In genomic region chr11:117333150-117333715, GRCm38 (mm10) we compare ENCODE assay signal across 10 mouse cellular contexts.
DNase-seq lines count a peak whose midpoint lies in the region; ATAC-seq and TF ChIP-seq lines count a peak whose summit lies in the region.
"Had no signal": no experiment of that assay in that cellular context is flagged by ENCODE, and none has a peak within 500 bp of the region (broad histone marks: within the 10 kb centered on the region; RNA-seq: fewer than 3 reads in every experiment).

No protein-coding gene starts in this region.

- peaks cover 48% of the 10 kb centered on the region for H3K79me2 ChIP-seq in MEL (ENCODE audit: control insufficient read depth, insufficient read depth, low read length, poor library complexity)

- H3K4me3 ChIP-seq in heart, embryonic 15.5 days = peak overlapping the region; percentile 59
- H3K4me3 ChIP-seq in MEL (ENCODE audit: control insufficient read depth in 1 of 2, insufficient read depth in 1 of 2, low read depth in 2 of 2, low read length in 2 of 2) = peak overlapping the region; percentile 67 to 77
- H3K4me3 ChIP-seq in hindbrain, embryonic 11.5 days (ENCODE audit: low read depth, low read length) = peak overlapping the region; percentile 57
- peak overlapping the region; percentile 74 for H3K4me3 ChIP-seq in midbrain, embryonic 10.5 days
- H3K4me3 ChIP-seq: myocyte had no signal

- 39% methylated on average over 13 of the region's 13 CpGs for WGBS in heart, embryonic 15.5 days
- 18% methylated on average over 13 of the region's 13 CpGs for WGBS in hindbrain, embryonic 11.5 days
- 14% methylated on average over 13 of the region's 13 CpGs for WGBS in midbrain, embryonic 10.5 days

- TF ChIP-seq POLR2A in MEL (IDR thresholded peaks at IDR 0.05; ENCODE audit: control insufficient read depth in 1 of 2, insufficient read depth in 1 of 2, low read depth in 1 of 2, low read length in 2 of 2, poor library complexity in 1 of 2) = no peak

- peak overlapping the region; percentile 69 for H3K9ac ChIP-seq in heart, embryonic 15.5 days
- peak overlapping the region; percentile 76 for H3K9ac ChIP-seq in MEL (ENCODE audit: control insufficient read depth, low read depth, low read length, poor library complexity, severe bottlenecking)
- H3K9ac ChIP-seq in hindbrain, embryonic 11.5 days (ENCODE audit: low read depth, low read length) = peak overlapping the region; percentile 94

- TF ChIP-seq EP300 in MEL (IDR thresholded peaks at IDR 0.05; ENCODE audit: low read depth in 1 of 2, low read length in 2 of 2) = peak in 1 of 2 experiments; percentile 21; a peak in 1 of 4 replicates

- no peak for ATAC-seq in heart, embryonic 15.5 days (replicated peaks; ENCODE audit: insufficient number of reproducible peaks, insufficient read depth, low FRiP score, low read depth)
- ATAC-seq in hindbrain, embryonic 11.5 days (ENCODE audit: low FRiP score) = peak; percentile 10; the same call in 1 of the 2 replicates
- ATAC-seq: Patski had no signal

- H3K36me3 ChIP-seq in heart, embryonic 15.5 days = no peaks in the 10 kb centered on the region
- H3K36me3 ChIP-seq in MEL (ENCODE audit: control insufficient read depth in 1 of 2, insufficient read depth in 2 of 2, low read length in 2 of 2) = peaks cover 0 to 53% of the 10 kb centered on the region in 2 experiments; a peak in 2 of 4 replicates
- no peaks in the 10 kb centered on the region for H3K36me3 ChIP-seq in hindbrain, embryonic 11.5 days (ENCODE audit: control insufficient read depth, insufficient read depth, low read length)
- H3K36me3 ChIP-seq in midbrain, embryonic 10.5 days = peaks cover 30% of the 10 kb centered on the region

- H3K9me3 ChIP-seq in heart, embryonic 15.5 days (replicated peaks) = no peaks in the 10 kb centered on the region
- no peaks in the 10 kb centered on the region for H3K9me3 ChIP-seq in MEL (replicated peaks; ENCODE audit: insufficient read depth, low read length)
- no peaks in the 10 kb centered on the region for H3K9me3 ChIP-seq in hindbrain, embryonic 11.5 days (ENCODE audit: control insufficient read depth, low read length)
- H3K9me3 ChIP-seq in midbrain, embryonic 10.5 days (replicated peaks) = no peaks in the 10 kb centered on the region

- no peak for TF ChIP-seq CTCF in MEL (IDR thresholded peaks at IDR 0.05 in 2 of 3, conservative IDR thresholded peaks at IDR 0.05 in 1 of 3; ENCODE audit: control insufficient read depth in 1 of 3, insufficient read depth in 1 of 3, low read depth in 2 of 3, low read length in 3 of 3, poor library complexity in 1 of 3, severe bottlenecking in 1 of 3)

- H3K4me2 ChIP-seq in heart, embryonic 15.5 days = peak overlapping the region; percentile 94
- H3K4me2 ChIP-seq in hindbrain, embryonic 11.5 days (replicated peaks; ENCODE audit: low read depth, low read length) = peak overlapping the region; percentile 74

- peak overlapping the region; percentile 79 for H3K27ac ChIP-seq in heart, embryonic 15.5 days
- peak overlapping the region; percentile 83 for H3K27ac ChIP-seq in MEL (ENCODE audit: control insufficient read depth, low read depth, low read length)
- H3K27ac ChIP-seq in hindbrain, embryonic 11.5 days (ENCODE audit: low read depth, low read length) = peak overlapping the region; percentile 98
- H3K27ac ChIP-seq in midbrain, embryonic 10.5 days (replicated peaks) = peak overlapping the region; percentile 98

- H3K27me3 ChIP-seq in heart, embryonic 15.5 days = no peaks in the 10 kb centered on the region
- H3K27me3 ChIP-seq in MEL (ENCODE audit: control insufficient read depth in 1 of 2, insufficient read depth in 2 of 2, low read length in 2 of 2) = no peaks in the 10 kb centered on the region
- no peaks in the 10 kb centered on the region for H3K27me3 ChIP-seq in hindbrain, embryonic 11.5 days (ENCODE audit: control insufficient read depth, insufficient read depth, low read length)
- H3K27me3 ChIP-seq in midbrain, embryonic 10.5 days (ENCODE audit: low read depth, poor library complexity, severe bottlenecking) = no peaks in the 10 kb centered on the region
- H3K27me3 ChIP-seq: Patski had no signal

- DNase-seq in heart, postnatal 4 days = no peak
- DNase-seq in MEL (ENCODE audit: low read depth, low spot score) = peak; percentile 58
- DNase-seq in hindbrain, embryonic 11.5 days (ENCODE audit: low spot score) = peak; percentile 37
- no peak for DNase-seq in midbrain, embryonic 10.5 days (ENCODE audit: low spot score)
- no peak for DNase-seq in right cerebral cortex, adult 2 months (ENCODE audit: low spot score in 2 of 2)
- no peak for DNase-seq in layer of hippocampus, postnatal 36 days
- no peak for DNase-seq in left cerebral cortex, postnatal 36 days (ENCODE audit: low spot score in 2 of 2)

- peaks cover 78% of the 10 kb centered on the region for H3K4me1 ChIP-seq in heart, embryonic 15.5 days (replicated peaks)
- peaks cover 39 to 60% of the 10 kb centered on the region in 2 experiments for H3K4me1 ChIP-seq in MEL (ENCODE audit: control insufficient read depth in 1 of 2, insufficient read depth in 2 of 2, low read length in 2 of 2)
- peaks cover 29% of the 10 kb centered on the region for H3K4me1 ChIP-seq in hindbrain, embryonic 11.5 days (replicated peaks; ENCODE audit: control insufficient read depth, insufficient read depth, low read length)
- H3K4me1 ChIP-seq in midbrain, embryonic 10.5 days = peaks cover 74% of the 10 kb centered on the region

- no peak for TF ChIP-seq RAD21 in MEL (IDR thresholded peaks at IDR 0.05; ENCODE audit: low read depth, low read length)

- intact Hi-C loops in left cerebral cortex, postnatal 36 days (cut with DNase I) = no loop called here

TF ChIP-seq in MEL, 35 proteins besides CTCF, POLR2A, EP300 and RAD21:
- TF ChIP-seq TCF12 (IDR thresholded peaks at IDR 0.05; ENCODE audit: low read depth, low read length) = no peak
- TF ChIP-seq CHD1 (IDR thresholded peaks at IDR 0.05; ENCODE audit: low read depth, low read length) = no peak
- TF ChIP-seq TAL1 (IDR thresholded peaks at IDR 0.05; ENCODE audit: low read length) = no peak
- peak; percentile 58; the same call in 1 of the 2 replicates for TF ChIP-seq ELF1 (IDR thresholded peaks at IDR 0.05; ENCODE audit: low read depth, low read length)
- TF ChIP-seq ZKSCAN1 (IDR thresholded peaks at IDR 0.05; ENCODE audit: low read depth, low read length) = peak; percentile 98
- no peak for TF ChIP-seq CHD2 (IDR thresholded peaks at IDR 0.05; ENCODE audit: low read length)
- no peak for TF ChIP-seq BHLHE40 (IDR thresholded peaks at IDR 0.05; ENCODE audit: borderline replicate concordance, low read depth, low read length)
- no peak for TF ChIP-seq MAFK (IDR thresholded peaks at IDR 0.05; ENCODE audit: borderline replicate concordance, low read depth, low read length)

Comparison
In these comparisons a context has a peak if more than half of its experiments do, and no peak if none do; other contexts are left out.
1. DNase-seq: peak in MEL (single experiment) and hindbrain, embryonic 11.5 days (single experiment); none in heart, postnatal 4 days (single experiment), midbrain, embryonic 10.5 days (single experiment), right cerebral cortex, adult 2 months (0 of 2), layer of hippocampus, postnatal 36 days (0 of 2) and left cerebral cortex, postnatal 36 days (0 of 2).
2. Peak in every context shown above with its lines, with median percentiles within 50 percentile points of each other: H3K27ac ChIP-seq, H3K4me3 ChIP-seq and H3K9ac ChIP-seq.